Comparison of ENCODE assay signal across 11 mouse cellular contexts in the genomic region with DNA sequence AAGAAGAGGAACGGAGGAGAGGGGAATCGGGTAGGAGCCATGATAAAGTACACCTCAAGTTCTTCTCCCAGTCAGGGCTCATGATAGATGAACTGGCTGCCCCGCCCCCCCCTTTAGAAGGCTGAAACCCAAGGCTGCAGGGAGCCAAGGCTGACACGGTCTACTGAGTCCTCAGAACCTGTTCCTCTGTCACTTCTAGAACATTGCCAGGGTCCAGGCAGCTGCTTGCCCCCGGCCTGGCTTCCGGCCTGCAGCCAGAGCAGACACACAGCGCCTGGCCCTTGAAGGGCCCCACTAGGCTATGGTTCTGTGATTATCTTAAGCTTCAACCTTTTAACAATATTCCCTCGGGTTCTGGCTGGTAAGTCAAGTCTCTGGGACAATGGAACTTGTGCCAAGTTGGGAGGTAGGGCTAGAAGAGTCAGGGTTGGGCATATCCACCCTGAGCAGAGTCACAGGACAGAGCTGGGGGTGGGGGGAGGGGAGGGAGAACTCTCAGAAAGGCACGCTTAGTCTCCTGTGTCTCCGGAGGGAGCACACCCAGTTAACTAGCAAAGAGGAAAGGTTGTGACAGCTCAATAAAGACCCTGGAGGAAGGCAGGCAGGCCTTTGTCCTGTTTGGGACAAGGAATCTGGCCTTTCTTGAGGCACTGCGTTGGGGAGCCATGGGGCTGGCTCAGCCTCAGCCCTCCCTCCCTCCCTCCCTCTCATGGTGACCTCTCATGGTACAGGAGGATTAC. TPM values are rescaled to one million over a fixed set of nuclear protein-coding genes. Genes with fewer than 3 reads are reported as not detected.
A peak's percentile ranks its signal among the peaks of the same experiment; 100 is the strongest.
DNase-seq lines count a peak whose midpoint lies in the region; ATAC-seq and TF ChIP-seq lines count a peak whose summit lies in the region.
"Had no signal": no experiment of that assay in that cellular context is flagged by ENCODE, and none has a peak within 500 bp of the region (broad histone marks: within the 10 kb centered on the region; RNA-seq: fewer than 3 reads in every experiment).

No protein-coding gene starts in this region.

- H3K27ac ChIP-seq in heart, embryonic 10.5 days = peak overlapping the region; percentile 69
- H3K27ac ChIP-seq in heart, adult 2 months = no peak overlapping the region
- H3K27ac ChIP-seq: forebrain, embryonic 15.5 days; macrophage had no signal

- no peaks in the 10 kb centered on the region for H3K27me3 ChIP-seq in heart, embryonic 10.5 days (ENCODE audit: insufficient read depth, poor library complexity, severe bottlenecking)
- no peaks in the 10 kb centered on the region for H3K27me3 ChIP-seq in heart, adult 2 months (ENCODE audit: control insufficient read depth, insufficient read depth, low read length)
- H3K27me3 ChIP-seq: forebrain, embryonic 15.5 days had no signal

- 46% methylated on average over 11 of the region's 11 CpGs for WGBS in heart, embryonic 10.5 days
- WGBS in heart, adult 2 months = 68% methylated on average over 11 of the region's 11 CpGs

- H3K9me3 ChIP-seq in heart, embryonic 10.5 days = no peaks in the 10 kb centered on the region
- H3K9me3 ChIP-seq: forebrain, embryonic 15.5 days had no signal

- no peaks in the 10 kb centered on the region for H3K79me2 ChIP-seq in heart, adult 2 months (replicated peaks; ENCODE audit: control insufficient read depth, insufficient read depth, low read length)

- H3K4me3 ChIP-seq in heart, embryonic 10.5 days = no peak overlapping the region
- H3K4me3 ChIP-seq in heart, adult 2 months = no peak overlapping the region
- H3K4me3 ChIP-seq: forebrain, embryonic 15.5 days had no signal

- H3K36me3 ChIP-seq in heart, embryonic 10.5 days = no peaks in the 10 kb centered on the region
- no peaks in the 10 kb centered on the region for H3K36me3 ChIP-seq in heart, adult 2 months (ENCODE audit: control insufficient read depth, insufficient read depth, low read length)
- H3K36me3 ChIP-seq: forebrain, embryonic 15.5 days had no signal

- no peak overlapping the region for H3K9ac ChIP-seq in heart, adult 2 months (ENCODE audit: low read depth, low read length)
- H3K9ac ChIP-seq: forebrain, embryonic 15.5 days had no signal

- TF ChIP-seq POLR2A in heart, adult 2 months (IDR thresholded peaks at IDR 0.05; ENCODE audit: insufficient read depth, low read depth, low read length) = no peak

- TF ChIP-seq CTCF in heart, adult 2 months (IDR thresholded peaks at IDR 0.05) = no peak

- 0 out of 2 replicates have a peak, but pooled peaks have one; percentile 34 for ATAC-seq in erythroblast, adult 5-6 weeks (replicated peaks; ENCODE audit: low FRiP score, poor library complexity, severe bottlenecking)
- no peak for ATAC-seq in megakaryocyte progenitor cell, adult 5-6 weeks (replicated peaks; ENCODE audit: poor library complexity)
- ATAC-seq: forebrain, embryonic 15.5 days had no signal

- DNase-seq in heart, embryonic 10.5 days (ENCODE audit: low spot score) = no peak
- DNase-seq in heart, adult 2 months = no peak
- DNase-seq in Muller cell, postnatal 12 days (ENCODE audit: inconsistent ontology term) = peak; percentile 39
- peak; percentile 87 to 95 for DNase-seq in kidney, postnatal 25 days
- no peak for DNase-seq in right cerebral cortex, postnatal 14 days
- no peak for DNase-seq in natural killer cell, adult 2 months (ENCODE audit: low spot score in 2 of 2)
- DNase-seq: cerebellum, adult 9-10 months had no signal

- peaks cover 41% of the 10 kb centered on the region for H3K4me1 ChIP-seq in heart, embryonic 10.5 days
- peaks cover 17% of the 10 kb centered on the region for H3K4me1 ChIP-seq in heart, adult 2 months (ENCODE audit: control insufficient read depth, insufficient read depth, low read length)

- TF ChIP-seq EP300 in heart, adult 2 months (IDR thresholded peaks at IDR 0.05; ENCODE audit: insufficient read depth, low read depth, low read length) = no peak

- intact Hi-C loops in heart, adult 2 months (cut with DNase I) = no loop called here

RNA-seq across cellular contexts. Expression of gene Slc45a1, which starts 57.6 kb away (rescaled TPM):
- polyA plus RNA-seq in heart, embryonic 10.5 days (2016; fragmentation: Nextera tagmentation; extraction: Ambion mirVana) = 0.10 and 0.15 TPM in 2 replicates
- not detected for total RNA-seq in heart, adult 2 months (2021)
- not detected in 2 replicates for polyA plus RNA-seq in heart, adult 2 months (2012; rRNA removed)
- not detected in 2 replicates for total RNA-seq in erythroblast, adult 5-6 weeks (2015; ENCODE audit: low replicate concordance)
- total RNA-seq in erythroblast, adult 5-6 weeks (2017; ENCODE audit: low replicate concordance) = not detected in 2 replicates
- total RNA-seq in megakaryocyte progenitor cell, adult 5-6 weeks (2015) = not detected in 2 replicates
- not detected in 2 replicates for total RNA-seq in megakaryocyte progenitor cell, adult 5-6 weeks (2017)
- polyA plus RNA-seq: macrophage had no signal

Comparison
In these comparisons a context has a peak if more than half of its experiments do, and no peak if none do; other contexts are left out.
1. DNase-seq: peak in Muller cell, postnatal 12 days (single experiment) and kidney, postnatal 25 days (2 of 2); none in heart, embryonic 10.5 days (single experiment), heart, adult 2 months (0 of 2), right cerebral cortex, postnatal 14 days (single experiment) and natural killer cell, adult 2 months (0 of 2).